Mouse (Mus musculus) small intestine, adult 2 months (tissue): ENCODE results near the gene Ipcef1.

Experiments
- CTCF ChIP-seq: fragments of 200-500 bp; IDR thresholded peaks from 2 replicates; pipeline ENCODE4 v1.5.1; 2012; ENCODE audit warnings: low read depth, mild to moderate bottlenecking, control low read depth, inconsistent platforms, low read length, moderate library complexity, mixed read lengths; ENCODE audit not compliant: insufficient replicate concordance, insufficient read length; ENCODE audit errors: extremely low read depth
- POLR2A ChIP-seq: fragments of 200-500 bp; IDR thresholded peaks from 2 replicates; pipeline ENCODE4 v1.6.1; 2012; ENCODE audit warnings: low read depth, mild to moderate bottlenecking, control low read depth, inconsistent platforms, low read length, moderate library complexity

GRCm38 (mm10) chr10:7037194-7037593 lies 15.1 kb downstream of the Ipcef1 start:
- no peak for TF ChIP-seq POLR2A
- no peak for TF ChIP-seq CTCF
